Mouse (Mus musculus) liver, embryonic 16.5 days (tissue): ENCODE measurements around the gene Rpl3. TPM values are rescaled to one million over a fixed set of nuclear protein-coding genes. Genes with fewer than 3 reads are reported as not detected.

Source experiments
- ATAC-seq: fragments of 200-750 bp; cut with Nextera tagmentation; 2 replicates; pipeline ENCODE4 v1.8.0; 2017; ENCODE audit warnings: low read depth, mild to moderate bottlenecking, moderate number of reproducible peaks, moderate library complexity
- H3K27ac ChIP-seq: fragments of 300-500 bp; sonication (generic); 2 replicates; pipeline ENCODE4 v1.5.1; 2014; ENCODE audit warnings: mild to moderate bottlenecking, low read length
- H3K27me3 ChIP-seq: fragments of 300-500 bp; sonication (generic); 2 replicates; pipeline ENCODE4 v1.6.1; 2014; ENCODE audit warnings: low read depth, low read length, mixed read lengths; ENCODE audit not compliant: control insufficient read depth, insufficient read depth
- H3K36me3 ChIP-seq: fragments of 300-500 bp; sonication (generic); 2 replicates; pipeline ENCODE4 v1.6.1; 2014; ENCODE audit warnings: mild to moderate bottlenecking; ENCODE audit not compliant: control insufficient read depth, insufficient read depth
- H3K4me1 ChIP-seq: fragments of 300-500 bp; sonication (generic); 2 replicates; pipeline ENCODE4 v1.6.1; 2014; ENCODE audit warnings: low read depth, low read length, mixed read lengths; ENCODE audit not compliant: control insufficient read depth
- H3K4me2 ChIP-seq: fragments of 300-500 bp; sonication (generic); 2 replicates; pipeline ENCODE4 v1.6.1; 2014; ENCODE audit warnings: low read depth, low read length, mixed read lengths
- H3K4me3 ChIP-seq: fragments of 300-500 bp; sonication (generic); 2 replicates; pipeline ENCODE4 v1.5.1; 2014; ENCODE audit warnings: low read depth, mild to moderate bottlenecking, low read length
- H3K9ac ChIP-seq: fragments of 300-500 bp; sonication (generic); 2 replicates; pipeline ENCODE4 v1.6.1; 2014; ENCODE audit warnings: low read depth, low read length
- H3K9me3 ChIP-seq: fragments of 300-500 bp; sonication (generic); replicated peaks from 2 replicates; pipeline ENCODE4 v1.6.1; 2016; ENCODE audit warnings: low read length; ENCODE audit not compliant: control insufficient read depth
- WGBS: fragments of 180-500 bp; shearing (Covaris S2); extraction: QIAGEN DNeasy Blood & Tissue Kit; methylation state at CpG from one replicate; pipeline ENCODE4 v1.1.7; 2014; ENCODE audit not compliant: insufficient replicate concordance; 5-methylcytosine and 5-hydroxymethylcytosine counted together
- polyA plus RNA-seq: library from polyadenylated mRNA; unstranded; fragments of >200 nt; fragmentation: Nextera tagmentation; extraction: Ambion mirVana; gene quantifications from 2 replicates; pipeline ENCODE4 v1.2.1, GENCODE M21; 2015

The Rpl3 gene
- polyA plus RNA-seq, 1 experiment from 2014 or later, result 481 TPM

DNA sequence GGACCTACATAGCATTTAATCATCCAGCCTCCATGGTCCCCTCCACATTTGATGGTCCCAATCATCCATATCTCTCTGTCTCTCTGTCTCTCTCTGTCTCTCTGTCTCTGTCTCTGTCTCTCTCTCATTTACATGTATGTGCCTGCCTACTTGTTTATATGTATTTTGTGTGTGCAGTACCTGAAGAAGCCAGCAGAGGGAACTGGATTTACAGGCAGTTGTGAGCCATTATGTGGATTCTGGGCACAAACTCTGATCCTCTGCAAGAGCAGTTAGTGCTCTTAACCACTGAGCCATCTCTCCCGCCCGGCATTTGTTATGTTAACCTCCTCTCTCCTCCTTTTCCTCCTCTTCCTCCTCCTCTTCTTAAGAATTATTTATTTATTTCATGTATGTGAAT lies 45.9 kb downstream of the Rpl3 start:
- Histone ChIP-seq H3K4me1 (peaks cover 4% of the 10 kb centered on the region; the same call in 1 of the 2 replicates), H3K4me2 (no peak overlapping the region), H3K9ac (no peak overlapping the region), H3K4me3 (no peak overlapping the region), H3K36me3 (no peaks in the 10 kb centered on the region), H3K27me3 (no peaks in the 10 kb centered on the region), H3K9me3 (no peaks in the 10 kb centered on the region), H3K27ac (no peak overlapping the region)
- WGBS, result 81% methylated on average over 2 of the region's 2 CpGs
- ATAC-seq, result no peak

DNA sequence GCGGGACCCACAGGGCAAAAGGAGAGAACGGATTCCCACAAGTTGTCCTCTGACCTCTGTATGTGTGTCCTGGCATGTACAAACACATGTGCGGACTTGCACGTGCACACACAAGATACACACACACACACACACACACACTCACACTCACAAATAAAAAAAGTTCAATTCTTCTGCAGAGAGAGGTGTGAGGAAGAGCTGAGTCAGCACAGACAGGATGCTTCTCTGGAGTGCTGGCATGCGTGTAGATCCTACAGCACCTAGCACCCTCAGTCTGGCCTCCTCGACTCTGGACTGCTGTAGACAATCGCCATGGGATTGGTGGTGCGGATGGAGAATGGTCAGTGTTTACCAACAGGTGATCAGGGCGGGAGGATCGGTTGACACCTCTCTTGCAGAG lies 47.4 kb downstream of the Rpl3 start:
- 70% methylated on average over 10 of the region's 10 CpGs for WGBS
- H3K4me2 ChIP-seq, result no peak overlapping the region
- no peak overlapping the region for H3K9ac ChIP-seq
- no peaks in the 10 kb centered on the region for H3K9me3 ChIP-seq
- H3K4me1 ChIP-seq, result peaks cover 4% of the 10 kb centered on the region; the same call in 1 of the 2 replicates
- H3K4me3 ChIP-seq, result no peak overlapping the region
- H3K36me3 ChIP-seq, result no peaks in the 10 kb centered on the region
- no peaks in the 10 kb centered on the region for H3K27me3 ChIP-seq
- no peak overlapping the region for H3K27ac ChIP-seq
- ATAC-seq, result no peak

DNA sequence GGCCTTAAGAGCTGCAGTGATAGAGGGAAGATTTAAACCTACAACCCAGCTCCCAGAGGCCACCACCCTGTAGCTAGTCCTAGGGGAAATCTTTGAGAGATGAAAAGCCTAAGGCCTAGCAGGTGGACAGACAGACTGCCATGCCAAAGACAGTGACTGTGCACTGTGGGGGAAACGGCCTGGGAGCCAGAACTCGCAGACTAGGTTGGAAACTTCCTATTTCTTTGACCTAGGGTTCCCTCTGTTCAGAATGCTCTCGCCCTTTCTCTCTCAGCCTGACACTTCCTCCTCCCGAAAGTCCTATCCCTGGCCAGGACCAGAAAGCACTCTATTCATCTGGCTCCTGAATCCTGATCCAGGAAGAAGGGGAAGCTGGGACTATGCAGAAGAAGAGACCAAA lies 49.5 kb downstream of the Rpl3 start:
- Histone ChIP-seq H3K4me2 (no peak overlapping the region), H3K27ac (no peak overlapping the region), H3K4me3 (no peak overlapping the region), H3K9me3 (no peaks in the 10 kb centered on the region), H3K9ac (no peak overlapping the region), H3K4me1 (no peaks in the 10 kb centered on the region), H3K36me3 (no peaks in the 10 kb centered on the region), H3K27me3 (no peaks in the 10 kb centered on the region)
- WGBS, result 24% methylated on average over 4 of the region's 4 CpGs
- ATAC-seq, result no peak

DNA sequence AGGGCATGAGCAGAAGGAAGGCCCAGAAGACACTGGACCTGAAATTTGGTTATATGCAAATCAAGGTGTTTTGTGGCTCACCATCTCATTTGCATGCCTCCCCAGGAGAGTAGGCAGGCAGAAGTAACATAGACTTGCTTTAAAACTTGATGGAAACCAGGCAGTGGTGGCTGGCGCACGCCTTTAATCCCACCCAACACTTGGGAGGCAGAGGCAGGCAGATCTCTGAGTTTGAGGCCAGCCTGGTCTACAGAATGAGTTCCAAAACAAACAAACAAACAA lies 53.6 kb downstream of the Rpl3 start:
- WGBS, result 78% methylated on average over 2 of the region's 2 CpGs
- Histone ChIP-seq H3K36me3 (no peaks in the 10 kb centered on the region), H3K4me2 (no peak overlapping the region), H3K9me3 (no peaks in the 10 kb centered on the region), H3K27ac (no peak overlapping the region), H3K9ac (no peak overlapping the region), H3K4me1 (no peaks in the 10 kb centered on the region), H3K4me3 (no peak overlapping the region), H3K27me3 (no peaks in the 10 kb centered on the region)
- ATAC-seq, result no peak

DNA sequence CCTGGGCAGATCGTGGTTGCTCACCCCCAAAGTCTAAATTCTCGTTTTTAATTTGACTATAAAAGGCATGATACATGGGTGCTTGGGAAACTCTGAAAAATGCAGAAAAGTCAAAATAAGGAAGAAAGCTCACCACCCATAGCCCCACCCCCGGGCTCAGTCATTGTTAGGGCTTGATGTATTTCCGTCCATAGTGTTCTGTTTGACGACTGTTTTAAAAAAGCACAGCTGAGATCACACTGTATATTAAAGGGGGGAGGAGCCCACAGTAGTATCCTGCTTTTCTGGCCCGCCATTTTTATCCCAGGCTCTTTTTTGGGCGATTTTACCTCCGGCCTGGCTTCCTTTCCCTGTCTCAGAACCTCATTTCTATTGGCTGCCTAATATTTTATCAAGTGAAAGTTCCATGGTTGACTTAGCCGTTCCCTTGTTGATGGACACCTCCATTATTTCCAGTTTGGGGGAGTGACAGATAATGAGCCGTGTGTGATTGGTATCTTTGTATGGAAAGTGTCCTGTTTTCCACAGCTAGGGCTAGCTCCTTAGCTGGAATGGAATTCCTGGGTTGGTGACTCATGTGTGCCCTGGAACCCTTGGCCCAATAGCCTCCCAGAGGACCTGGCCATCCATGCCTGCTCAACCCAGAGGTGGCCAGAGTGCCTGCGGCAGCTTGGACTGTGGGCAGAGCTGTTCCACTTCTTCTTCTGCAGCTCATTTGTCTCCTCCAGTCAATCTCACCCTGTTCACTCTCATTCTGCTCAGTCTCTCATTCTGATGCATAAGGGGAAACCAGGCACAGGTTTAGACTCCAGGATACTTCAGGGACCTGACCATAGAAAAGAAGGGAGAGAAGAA lies 54.2 kb downstream of the Rpl3 start:
- Histone ChIP-seq H3K4me2 (no peak overlapping the region), H3K36me3 (no peaks in the 10 kb centered on the region), H3K27ac (no peak overlapping the region), H3K9ac (no peak overlapping the region), H3K4me3 (no peak overlapping the region), H3K4me1 (no peaks in the 10 kb centered on the region), H3K27me3 (no peaks in the 10 kb centered on the region), H3K9me3 (no peaks in the 10 kb centered on the region)
- ATAC-seq, result no peak
- WGBS, result 56% methylated on average over 11 of the region's 11 CpGs

DNA sequence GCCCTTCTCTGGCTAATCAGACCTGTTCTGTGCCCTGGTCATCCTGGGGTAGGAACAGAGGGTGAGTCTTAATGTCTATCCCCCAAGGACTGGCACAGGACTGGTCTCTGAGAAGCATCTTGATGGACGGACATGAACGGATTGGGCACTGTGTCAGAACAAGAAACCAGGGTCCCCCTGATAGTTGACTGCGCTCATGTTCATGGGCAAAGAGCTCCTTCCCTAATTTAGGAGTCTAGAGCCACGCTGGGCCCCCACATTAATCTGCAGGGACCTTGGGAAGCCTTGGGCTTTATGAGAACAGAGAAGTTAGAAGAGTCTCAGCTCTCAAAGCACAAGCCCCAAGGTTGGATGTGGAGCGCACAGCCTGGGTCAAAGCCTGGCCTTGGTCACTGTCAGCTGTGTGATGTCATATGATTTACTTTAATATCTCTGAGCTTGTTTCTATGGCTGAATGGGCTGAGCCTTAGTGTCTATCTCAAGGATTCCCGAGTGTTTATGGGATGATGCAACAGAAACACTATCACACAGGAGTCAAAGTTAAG lies 56.3 kb downstream of the Rpl3 start:
- H3K9me3 ChIP-seq, result peaks cover 4% of the 10 kb centered on the region; the same call in 1 of the 2 replicates
- ATAC-seq, result no peak
- no peak overlapping the region for H3K27ac ChIP-seq
- H3K4me1 ChIP-seq, result no peaks in the 10 kb centered on the region
- no peaks in the 10 kb centered on the region for H3K27me3 ChIP-seq
- H3K9ac ChIP-seq, result no peak overlapping the region
- no peak overlapping the region for H3K4me3 ChIP-seq
- no peak overlapping the region for H3K4me2 ChIP-seq
- H3K36me3 ChIP-seq, result no peaks in the 10 kb centered on the region
- WGBS, result 66% methylated on average over 6 of the region's 6 CpGs

DNA sequence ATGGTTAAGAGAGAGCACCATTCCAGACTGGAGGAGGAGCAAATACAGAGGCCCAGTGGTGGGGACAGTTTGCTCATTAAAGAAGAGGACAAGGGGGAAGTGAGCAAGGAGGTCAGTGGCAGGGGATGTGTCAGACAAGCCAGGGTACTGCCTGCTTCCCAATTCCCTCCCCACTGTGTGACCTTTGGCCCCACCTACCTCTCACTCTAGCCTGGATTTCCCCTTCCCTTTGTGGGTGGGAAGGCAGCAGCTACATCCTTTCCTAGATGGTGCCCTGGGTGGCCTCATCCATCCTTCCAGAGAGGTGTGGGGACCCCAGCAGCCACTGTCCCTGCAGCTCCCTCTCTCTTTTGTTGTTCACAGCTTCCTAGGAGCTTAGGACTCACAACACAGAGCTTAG lies 56.8 kb downstream of the Rpl3 start:
- H3K27me3 ChIP-seq, result no peaks in the 10 kb centered on the region
- peaks cover 4% of the 10 kb centered on the region; the same call in 1 of the 2 replicates for H3K9me3 ChIP-seq
- H3K9ac ChIP-seq, result no peak overlapping the region
- H3K4me1 ChIP-seq, result no peaks in the 10 kb centered on the region
- no peak for ATAC-seq
- H3K36me3 ChIP-seq, result no peaks in the 10 kb centered on the region
- no peak overlapping the region for H3K27ac ChIP-seq
- no peak overlapping the region for H3K4me3 ChIP-seq
- no peak overlapping the region for H3K4me2 ChIP-seq

DNA sequence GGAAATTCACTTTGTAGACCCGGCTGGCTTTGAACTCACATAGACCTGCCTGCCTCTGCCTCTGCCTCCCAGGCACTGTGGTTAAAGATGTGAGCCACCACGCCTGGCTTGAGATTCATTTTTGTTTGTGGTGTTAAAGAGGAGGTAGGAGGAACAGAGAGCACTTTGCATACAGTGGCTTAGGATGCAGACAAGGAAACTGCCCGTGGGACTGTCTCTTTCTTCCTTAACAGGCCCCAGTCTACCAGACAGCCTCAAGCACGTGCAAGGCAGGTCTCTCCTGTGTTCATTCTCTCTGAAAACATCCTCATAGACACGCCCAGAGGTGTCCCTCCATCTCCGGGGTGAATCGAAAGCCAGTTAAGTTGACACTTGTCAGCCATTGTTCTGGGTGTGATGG lies 57.3 kb downstream of the Rpl3 start:
- Histone ChIP-seq H3K9me3 (peaks cover 4% of the 10 kb centered on the region; the same call in 1 of the 2 replicates), H3K27ac (no peak overlapping the region), H3K4me2 (no peak overlapping the region), H3K27me3 (no peaks in the 10 kb centered on the region), H3K4me1 (no peaks in the 10 kb centered on the region), H3K36me3 (no peaks in the 10 kb centered on the region), H3K4me3 (no peak overlapping the region), H3K9ac (no peak overlapping the region)
- 47% methylated on average over 7 of the region's 7 CpGs for WGBS
- ATAC-seq, result no peak

DNA sequence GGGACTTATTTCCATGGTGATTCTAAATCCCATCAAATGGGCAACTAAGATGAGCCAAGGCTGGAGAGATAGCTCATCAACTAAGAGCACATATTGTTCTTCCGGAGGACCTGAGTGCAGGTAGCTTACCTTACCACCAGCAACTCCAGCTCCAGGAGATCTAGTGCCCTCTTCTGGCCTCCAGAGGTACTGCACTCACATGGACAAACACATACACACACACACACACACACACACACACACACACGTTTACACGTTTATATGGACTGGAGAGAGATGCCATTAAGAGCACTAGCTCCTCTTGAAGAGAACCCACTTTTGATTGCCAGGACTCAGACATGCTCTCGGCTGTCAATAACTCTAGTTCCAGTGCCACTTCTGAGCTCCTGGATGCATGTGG lies 60.5 kb downstream of the Rpl3 start:
- no peak overlapping the region for H3K27ac ChIP-seq
- H3K4me2 ChIP-seq, result no peak overlapping the region
- no peak overlapping the region for H3K4me3 ChIP-seq
- H3K36me3 ChIP-seq, result no peaks in the 10 kb centered on the region
- H3K9ac ChIP-seq, result no peak overlapping the region
- WGBS, result 66% methylated on average over 4 of the region's 4 CpGs
- H3K27me3 ChIP-seq, result no peaks in the 10 kb centered on the region
- no peaks in the 10 kb centered on the region for H3K4me1 ChIP-seq
- peaks cover 4% of the 10 kb centered on the region; the same call in 1 of the 2 replicates for H3K9me3 ChIP-seq
- ATAC-seq, result no peak
